Mouse (Mus musculus) cerebellum, adult 9-10 months (tissue): ENCODE results near the gene Evi5l.
A peak's percentile ranks its signal among the peaks of the same experiment; 100 is the strongest.
"Not testable (repeated sequence)": the region's sequence is repeated elsewhere in the genome, so short reads cannot be mapped to it uniquely, and the experiment has no call there.

ENCODE experiments used
- DNase-seq: peaks from one replicate; pipeline ENCODE4 v3.0.0; 2022

The Evi5l gene

DNA sequence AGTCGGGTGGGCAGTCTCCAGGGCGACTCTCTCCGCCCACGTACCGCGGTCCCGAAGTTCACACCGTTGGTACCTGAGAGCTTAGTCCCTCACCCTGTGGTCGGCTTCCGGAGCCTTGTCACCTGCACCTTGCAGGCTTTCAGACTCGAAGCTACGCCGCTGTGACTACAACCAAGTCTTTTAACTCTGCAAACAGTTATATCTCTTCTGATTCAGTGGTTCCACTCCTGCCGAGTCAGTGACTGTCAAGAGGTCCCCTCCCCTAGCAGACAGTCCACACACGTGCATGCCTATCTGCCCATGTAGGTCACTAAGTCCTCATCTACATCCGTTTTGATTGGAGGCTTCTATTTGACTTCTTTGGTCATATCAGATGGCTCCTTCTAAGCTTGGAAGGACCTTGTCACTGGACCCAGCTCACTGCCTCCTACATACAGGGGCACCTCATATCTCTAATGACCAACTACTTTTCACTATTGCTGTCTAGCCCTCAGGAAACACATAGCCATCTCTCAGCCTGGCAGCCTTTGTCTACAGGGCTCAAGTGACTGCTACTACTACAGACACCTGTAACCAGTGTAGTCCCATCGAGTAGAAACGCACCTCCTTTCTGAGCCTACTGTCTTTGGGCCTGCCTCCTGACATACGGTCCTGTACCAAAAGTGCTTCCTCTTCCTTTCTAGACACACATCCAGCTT is 73.0 kb downstream of the Evi5l start:
- peak; percentile 63 for DNase-seq

DNA sequence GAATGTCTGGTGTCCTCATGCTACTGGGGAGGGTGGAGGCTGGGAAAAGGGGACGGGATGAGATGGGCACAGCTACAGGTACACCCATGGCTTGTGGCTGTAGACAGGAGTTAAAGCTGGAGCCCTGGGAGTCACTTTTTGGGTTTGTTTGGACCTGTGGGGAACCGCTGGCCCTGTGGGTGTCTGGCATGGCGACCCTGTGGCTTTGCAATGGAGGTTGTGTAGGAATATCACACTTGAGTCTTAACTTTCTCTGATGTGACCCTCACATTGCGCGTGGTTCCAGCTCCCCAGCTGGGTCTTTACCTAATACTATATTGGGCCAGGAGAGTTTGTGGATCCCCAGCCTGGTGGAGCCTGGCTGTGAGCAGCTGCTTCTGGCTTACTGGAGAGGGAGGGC is 78.7 kb downstream of the Evi5l start:
- no peak for DNase-seq

DNA sequence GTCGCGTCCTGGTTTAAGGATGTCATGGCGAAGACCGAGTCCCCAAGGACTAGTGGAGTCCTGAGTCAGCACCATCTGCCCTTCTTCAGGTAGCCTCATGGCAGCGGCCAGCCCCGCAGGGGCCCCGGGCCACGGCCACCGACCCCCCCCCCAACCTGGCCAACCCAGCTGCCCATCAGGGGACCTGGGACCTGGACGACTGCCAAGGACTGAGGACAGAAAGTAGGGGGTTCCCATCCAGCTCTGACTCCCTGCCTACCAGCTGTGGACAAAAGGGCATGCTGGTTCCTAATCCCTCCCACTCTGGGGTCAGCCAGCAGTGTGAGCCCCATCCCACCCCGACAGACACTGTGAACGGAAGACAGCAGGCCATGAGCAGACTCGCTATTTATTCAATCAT is 79.4 kb downstream of the Evi5l start:
- peak; percentile 16 for DNase-seq

DNA sequence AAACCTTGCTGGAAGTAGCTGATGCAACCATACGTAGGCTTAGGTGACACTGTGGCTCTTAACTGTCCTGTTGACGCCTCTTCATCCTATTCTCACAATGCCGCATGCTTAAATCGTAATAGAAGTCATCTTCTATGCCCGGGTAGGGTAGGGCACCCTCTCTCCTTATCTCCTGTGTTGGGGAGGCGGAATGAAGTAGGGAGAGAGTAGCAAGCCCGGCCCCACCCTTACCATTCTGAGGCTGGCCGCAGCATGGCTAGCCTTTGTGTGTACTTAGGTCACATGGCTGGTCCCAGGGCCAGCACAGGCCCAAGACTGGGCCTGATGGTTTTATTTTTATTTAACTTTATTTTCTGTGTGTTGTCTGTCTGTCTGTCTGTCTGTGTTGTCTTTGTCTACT is 80.9 kb downstream of the Evi5l start:
- DNase-seq, result no peak

DNA sequence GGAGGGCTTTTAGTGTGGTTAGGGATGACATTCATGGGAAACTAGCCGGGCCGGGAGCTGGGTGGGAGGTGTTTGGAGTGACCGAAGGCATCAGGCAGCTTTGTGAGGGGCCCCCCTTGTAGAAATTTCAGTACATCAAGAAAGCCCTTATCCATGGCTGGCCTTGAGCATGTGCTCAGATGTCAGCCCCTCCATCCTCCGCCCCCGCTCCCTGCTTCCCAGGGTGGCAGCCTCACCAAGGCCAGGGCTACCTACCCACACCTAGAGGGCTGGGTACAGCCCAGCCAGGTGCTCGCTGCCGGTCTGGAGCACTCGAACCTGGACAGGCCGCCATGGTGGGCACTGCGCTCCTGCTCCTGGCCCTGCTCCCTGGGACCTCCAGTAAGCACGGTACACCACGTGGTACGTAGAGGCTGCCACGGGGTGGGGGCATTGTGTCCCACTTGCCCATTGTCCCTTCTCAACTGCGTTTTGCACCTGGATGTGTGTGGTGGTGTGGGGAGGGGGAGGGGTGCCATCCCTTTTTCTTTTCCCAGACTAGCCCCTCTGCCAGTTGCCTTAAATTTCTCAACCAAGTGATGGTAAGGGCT is 81.7 kb downstream of the Evi5l start, which contains the start of gene Tgfbr3l:
TSS of gene Tgfbr3l (plus strand) at position 264 of the 590 bp plus-strand sequence.
- DNase-seq, result no peak

DNA sequence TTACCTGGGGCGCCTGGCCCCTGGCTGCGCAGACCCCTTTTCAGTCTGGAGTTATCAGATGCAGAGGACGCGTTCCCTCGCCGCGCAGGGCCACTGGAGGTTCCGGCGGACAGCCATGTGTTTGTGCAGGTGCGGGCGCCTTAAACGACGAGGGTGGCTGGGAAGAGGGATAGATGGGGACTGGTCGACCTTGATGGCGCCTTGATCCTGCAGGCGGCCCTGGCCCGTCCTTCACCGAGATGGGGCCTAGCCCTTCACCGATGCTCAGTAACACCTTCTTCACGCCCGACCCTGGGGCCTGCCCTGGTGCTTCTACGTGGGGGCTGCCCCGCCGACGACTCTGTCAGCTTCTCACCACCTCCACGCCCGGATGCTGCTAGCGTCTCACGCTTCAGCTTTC is 82.8 kb downstream of the Evi5l start:
- DNase-seq, result no peak

DNA sequence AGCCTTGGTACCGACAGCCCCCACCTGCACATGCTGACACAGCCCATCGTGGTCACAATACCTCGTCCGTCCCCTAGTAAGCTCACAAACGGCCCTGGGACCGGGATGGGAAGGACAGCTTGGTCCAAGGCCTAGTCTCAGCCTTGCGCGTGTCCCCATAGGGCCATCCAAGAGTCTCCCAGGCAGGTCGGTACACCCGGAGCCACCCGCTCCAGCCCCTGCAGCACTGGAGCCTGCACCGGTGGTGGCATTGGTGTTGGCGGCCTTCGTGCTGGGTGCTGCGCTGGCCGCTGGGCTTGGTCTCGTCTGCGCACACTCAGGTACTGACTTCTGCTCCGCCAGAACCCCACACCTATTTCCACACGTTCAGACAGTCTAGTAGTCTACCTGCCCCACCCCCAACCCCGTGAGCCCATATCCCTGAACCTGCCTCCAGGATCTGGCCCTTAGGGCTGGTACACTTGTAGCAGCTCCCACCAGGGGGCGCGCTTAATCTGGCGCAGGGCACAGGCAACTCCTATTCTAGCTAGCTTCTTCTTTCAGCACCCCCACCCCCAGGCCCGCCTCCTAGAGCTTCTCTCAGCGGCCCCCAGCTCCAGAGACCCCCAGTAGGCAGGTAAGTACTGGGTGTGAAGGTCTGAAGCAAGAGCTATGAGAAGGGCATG is 84.1 kb downstream of the Evi5l start:
- DNase-seq, result peak; percentile 82

DNA sequence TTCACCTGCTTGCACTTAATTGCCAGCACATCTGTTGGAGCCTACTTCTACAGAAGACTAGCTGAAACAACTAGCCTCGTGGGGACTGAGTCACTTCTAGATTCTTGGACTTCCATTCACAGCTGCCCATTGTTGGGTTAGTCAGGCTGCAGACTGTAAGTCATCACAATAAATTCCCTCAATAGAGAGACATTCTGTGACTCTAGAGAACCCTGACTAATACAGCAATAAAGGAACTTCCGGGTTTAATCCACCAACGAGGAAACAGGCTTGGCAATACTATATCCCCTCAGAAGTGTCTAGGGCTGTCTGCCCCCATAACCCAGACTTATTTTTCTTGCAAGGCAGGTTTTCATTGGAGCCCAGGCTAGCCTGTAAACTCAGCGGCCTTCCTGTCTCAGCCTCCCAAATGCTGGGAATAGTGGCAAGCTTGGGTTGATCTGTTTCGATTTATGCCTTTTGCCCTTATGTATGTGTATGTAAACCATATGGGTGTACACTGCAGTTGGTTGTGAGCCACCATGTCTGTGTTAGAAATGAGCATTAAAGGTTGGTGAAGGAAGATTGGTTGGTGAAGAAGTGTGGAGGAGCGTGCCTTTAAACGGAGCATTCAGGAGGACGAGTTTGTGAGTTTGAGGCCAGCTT is 85.9 kb downstream of the Evi5l start:
- DNase-seq, result peak; percentile 52

DNA sequence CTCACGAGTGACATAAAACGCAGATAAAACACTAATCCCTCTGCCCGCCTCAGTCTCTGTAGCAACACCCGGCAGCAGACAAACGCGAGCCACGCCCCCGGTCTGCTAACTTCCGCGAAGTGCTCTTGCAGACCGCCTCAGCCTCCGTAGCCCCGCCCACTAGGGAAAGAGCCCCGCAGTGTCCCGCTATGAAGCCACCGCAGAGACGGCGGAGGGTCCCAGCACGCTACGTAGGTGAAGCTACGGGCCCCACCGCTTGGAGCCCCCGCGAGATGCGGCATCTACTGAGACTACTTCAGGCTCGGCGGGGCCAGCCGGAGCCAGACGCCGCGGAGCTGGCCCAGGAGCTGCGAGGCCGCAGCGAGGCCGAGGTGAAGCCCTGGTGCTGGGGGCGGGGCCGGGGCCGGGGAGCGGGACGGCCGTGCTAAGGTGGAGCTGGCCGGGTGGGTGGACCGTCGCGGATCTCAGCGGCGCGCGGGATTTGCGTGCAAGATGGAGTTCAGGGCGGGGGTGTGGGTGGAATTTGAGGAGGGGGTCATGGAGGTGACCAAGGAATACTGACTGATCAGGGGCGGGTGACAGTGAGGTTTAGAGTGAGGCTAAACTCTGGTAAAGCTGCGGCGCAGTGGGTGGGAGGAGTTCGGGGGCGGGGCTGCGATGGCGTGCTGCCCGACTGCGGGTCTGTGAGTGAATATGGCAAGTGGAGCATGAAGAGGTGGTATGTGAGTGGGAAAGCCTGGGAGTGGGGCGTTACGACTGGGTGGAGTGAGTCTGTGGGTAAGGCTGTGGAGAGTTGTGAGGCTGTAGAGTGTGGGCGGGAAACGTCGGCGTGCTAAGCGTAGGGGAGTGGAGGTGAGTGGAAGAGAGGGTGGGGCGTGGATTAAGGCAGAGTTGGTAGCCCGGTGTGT is 86.8 kb downstream of the Evi5l start, which contains the start of gene Snapc2:
TSS of gene Snapc2 (plus strand) at position 147 of the 908 bp plus-strand sequence.
- peak; percentile 91 for DNase-seq

DNA sequence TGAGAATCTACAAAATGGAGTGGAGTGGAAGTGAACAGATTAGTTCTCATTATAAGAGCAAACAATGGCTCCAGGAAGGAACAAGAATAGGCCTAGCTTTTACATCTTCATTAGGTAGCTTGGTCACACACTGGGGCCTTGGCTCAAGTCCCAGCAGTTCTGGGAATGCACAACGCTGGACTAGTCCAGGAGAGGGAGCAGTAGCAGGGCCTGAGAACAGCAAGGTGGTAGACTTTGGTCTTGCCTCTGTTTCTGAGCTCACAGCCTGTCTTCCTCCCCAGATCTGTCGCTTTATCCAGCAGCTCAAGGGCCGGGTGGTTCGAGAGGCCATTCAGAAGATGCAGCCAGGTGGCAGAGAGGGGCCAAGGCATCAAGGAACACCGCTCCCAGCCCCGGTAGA is 87.6 kb downstream of the Evi5l start:
- peak; percentile 84 for DNase-seq

DNA sequence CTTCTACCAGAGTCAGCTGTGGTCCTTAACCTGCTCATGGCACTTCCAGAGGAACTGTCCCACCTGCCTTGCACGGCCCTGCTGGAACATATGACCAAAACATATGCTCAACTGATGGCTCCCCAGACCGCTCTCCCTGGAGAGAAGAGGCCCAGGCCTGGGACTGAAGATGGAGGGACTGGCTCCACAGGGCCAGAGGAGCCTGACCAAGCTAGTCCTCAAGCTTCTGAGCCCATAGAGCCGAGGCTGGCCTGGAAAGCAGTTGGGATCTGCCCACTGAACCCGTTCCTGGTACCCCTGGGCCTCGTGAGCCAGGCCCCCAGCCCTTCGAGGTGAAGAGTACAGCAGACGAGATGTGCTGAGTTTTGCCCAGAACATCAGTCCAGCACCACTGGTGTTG is 89.1 kb downstream of the Evi5l start:
- not testable (repeated sequence) for DNase-seq

DNA sequence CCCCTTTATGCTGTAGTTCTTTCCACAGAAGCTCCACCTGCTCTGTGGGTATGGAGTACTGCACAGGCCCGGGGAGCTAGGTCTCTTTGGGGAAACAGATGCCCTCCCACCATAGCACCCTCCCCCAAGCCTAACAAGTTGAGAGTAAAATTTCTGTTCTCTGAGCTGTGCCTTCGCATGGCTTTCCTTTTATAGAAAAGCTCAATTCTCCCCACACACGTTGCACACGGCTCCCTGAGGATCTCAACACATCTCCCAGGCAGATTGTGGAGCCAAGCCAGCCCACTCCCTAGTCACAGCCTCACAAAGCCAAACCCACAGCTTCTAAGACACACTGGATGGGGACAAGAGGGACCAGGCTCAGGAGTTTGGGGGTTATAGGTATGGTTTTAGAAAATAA is 90.5 kb downstream of the Evi5l start:
- peak; percentile 9 for DNase-seq

DNA sequence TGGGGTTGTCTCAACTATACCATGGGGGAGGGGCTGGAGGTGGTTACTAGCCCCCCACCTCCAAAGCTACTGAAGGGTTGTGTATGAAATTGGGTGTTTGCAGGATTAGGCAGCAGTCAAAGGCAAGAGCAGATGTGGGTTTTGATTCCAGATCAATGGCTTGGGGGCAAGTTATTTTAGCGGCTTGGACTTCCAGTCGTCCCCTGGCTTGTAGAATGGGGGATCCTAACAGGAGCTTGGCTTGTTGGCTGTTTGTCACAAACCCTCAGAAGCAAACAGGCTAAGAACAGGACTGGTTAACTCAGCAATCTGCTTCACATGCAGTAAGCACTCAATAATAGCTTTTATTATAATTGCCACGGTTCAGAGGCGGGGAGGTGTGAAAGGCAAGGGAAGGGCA is 91.0 kb downstream of the Evi5l start:
- peak; percentile 13 for DNase-seq

DNA sequence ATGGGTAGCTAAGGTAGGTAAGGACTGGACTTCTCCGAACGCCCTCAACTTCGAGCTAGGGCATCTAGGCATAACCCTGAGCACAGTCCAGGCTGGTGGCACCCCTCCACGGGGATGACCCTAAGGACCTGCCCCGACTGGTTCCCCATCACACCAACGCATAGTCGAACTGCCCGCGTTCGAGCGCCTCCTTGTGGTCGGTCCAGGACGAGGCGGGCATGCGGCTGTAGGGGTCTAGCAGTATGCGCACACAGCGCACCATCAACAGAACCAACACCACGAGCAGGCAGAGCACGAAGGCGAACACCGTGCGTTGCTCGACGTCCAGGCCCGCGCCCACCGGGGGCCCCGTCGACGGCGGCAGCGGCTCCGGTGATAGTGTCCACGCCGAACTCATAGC is 91.9 kb downstream of the Evi5l start:
- peak; percentile 62 for DNase-seq

DNA sequence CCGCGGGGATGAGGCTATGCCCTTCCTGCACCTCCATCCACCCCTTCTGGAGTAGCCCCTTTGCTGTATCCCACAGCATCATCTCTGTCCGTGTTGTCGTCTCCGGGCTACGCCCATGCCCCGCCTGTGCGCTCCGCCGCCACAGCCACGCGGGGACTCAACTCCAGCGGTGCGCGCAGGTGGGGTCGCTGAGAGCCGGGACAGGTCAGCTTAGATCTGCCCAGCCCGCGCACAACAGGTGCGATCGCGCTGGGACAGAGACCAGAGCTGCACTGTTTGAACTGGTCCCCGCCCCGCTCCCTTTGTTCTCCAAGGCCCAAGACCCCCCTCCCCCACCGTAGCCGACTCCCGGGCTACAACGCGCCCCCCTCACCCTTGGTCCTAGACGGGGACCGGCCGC is 92.3 kb downstream of the Evi5l start:
- DNase-seq, result peak; percentile 38

DNA sequence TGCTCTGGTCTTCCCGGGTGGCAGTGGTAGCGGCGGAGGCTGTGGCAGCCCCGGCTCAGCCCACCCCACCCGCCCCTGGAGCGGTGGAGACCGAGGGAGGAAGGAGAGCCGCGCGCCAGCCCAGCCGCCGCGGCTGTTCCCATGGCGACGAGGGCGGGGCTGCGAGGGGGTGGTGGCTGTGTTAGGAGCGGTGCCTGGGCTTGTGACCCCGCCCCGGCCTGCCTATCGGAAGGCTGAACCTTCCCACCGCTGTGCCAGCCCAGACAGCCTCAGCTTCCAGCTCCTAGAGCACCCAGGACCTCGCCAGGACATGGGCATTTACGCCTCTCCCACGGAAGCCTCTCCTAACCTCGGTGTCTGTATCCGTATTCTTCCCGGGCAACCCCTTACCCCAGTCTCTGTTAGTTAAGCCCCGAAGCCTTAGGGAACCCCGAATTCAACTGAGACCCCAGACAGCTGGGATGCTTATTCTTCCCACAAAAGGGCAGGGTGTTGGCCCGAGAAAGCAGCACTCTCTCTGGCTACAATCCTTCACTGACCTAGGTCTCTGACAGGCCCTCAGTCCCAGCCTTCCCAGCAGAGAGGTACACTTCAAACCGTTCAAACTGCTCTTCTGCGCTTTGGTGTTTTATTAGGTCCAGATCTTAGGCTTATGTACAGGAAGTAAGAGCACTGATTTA is 92.9 kb downstream of the Evi5l start, which contains the start of gene Ctxn1:
TSS of gene Ctxn1 (minus strand) at position 150 of the 680 bp plus-strand sequence.
- DNase-seq, result peak; percentile 71

DNA sequence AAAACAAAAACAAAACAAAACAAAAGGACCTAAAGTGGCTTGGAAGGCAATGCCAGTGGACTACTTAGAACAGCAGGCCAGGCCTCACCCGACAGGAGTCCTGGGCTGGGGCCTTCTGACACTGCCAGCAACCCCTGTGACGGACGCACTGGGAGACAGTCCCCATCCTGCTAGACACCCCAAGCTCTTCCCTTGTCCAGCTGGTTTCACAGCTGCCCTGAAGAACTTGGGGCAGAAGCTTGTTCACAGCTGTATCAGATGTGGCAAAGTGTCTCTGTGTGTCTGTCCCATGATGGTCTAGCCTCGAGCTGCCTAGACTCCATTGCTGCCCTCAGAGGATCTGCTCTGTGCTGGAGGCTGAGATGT is 93.4 kb downstream of the Evi5l start:
- DNase-seq, result peak; percentile 16
